Mouse (Mus musculus) hindbrain, embryonic 11.5 days (tissue): ENCODE measurements at regions not wholly inside any gene's neighbourhood (a gene's known extent, or its start where the extent isn't known, plus 50 kb on each side); places are given as distances from the start of the nearest gene placed in this dataset.
"Not testable (repeated sequence)": the region's sequence is repeated elsewhere in the genome, so short reads cannot be mapped to it uniquely, and the experiment has no call there.

Source experiments
- ATAC-seq: fragments of 200-750 bp; cut with Nextera tagmentation; 2 replicates; pipeline ENCODE4 v1.8.0; 2017; ENCODE audit warnings: mild to moderate bottlenecking, moderate TSS enrichment, moderate library complexity; ENCODE audit not compliant: low FRiP score
- DNase-seq: peaks from one replicate; pipeline ENCODE4 v3.0.0-alpha.2; 2015; ENCODE audit warnings: low spot score
- H3K27ac ChIP-seq: fragments of 300-500 bp; sonication (generic); 2 replicates; pipeline ENCODE4 v1.5.1; 2014; ENCODE audit warnings: mild to moderate bottlenecking, low read depth, low read length
- H3K27me3 ChIP-seq: fragments of 300-500 bp; sonication (generic); 2 replicates; pipeline ENCODE4 v1.6.1; 2014; ENCODE audit warnings: mild to moderate bottlenecking, low read length, moderate library complexity, mixed read lengths; ENCODE audit not compliant: control insufficient read depth, insufficient read depth
- H3K36me3 ChIP-seq: fragments of 300-500 bp; sonication (generic); 2 replicates; pipeline ENCODE4 v1.6.1; 2014; ENCODE audit warnings: mild to moderate bottlenecking, low read length, moderate library complexity, mixed read lengths; ENCODE audit not compliant: control insufficient read depth, insufficient read depth
- H3K4me1 ChIP-seq: fragments of 300-500 bp; sonication (generic); replicated peaks from 2 replicates; pipeline ENCODE4 v1.6.1; 2014; ENCODE audit warnings: low read length, mixed read lengths; ENCODE audit not compliant: control insufficient read depth, insufficient read depth
- H3K4me2 ChIP-seq: fragments of 300-500 bp; sonication (generic); replicated peaks from 2 replicates; pipeline ENCODE4 v1.6.1; 2014; ENCODE audit warnings: mild to moderate bottlenecking, low read depth, low read length
- H3K4me3 ChIP-seq: fragments of 300-500 bp; sonication (generic); 2 replicates; pipeline ENCODE4 v1.5.1; 2014; ENCODE audit warnings: low read depth, low read length
- H3K9ac ChIP-seq: fragments of 300-500 bp; sonication (generic); 2 replicates; pipeline ENCODE4 v1.6.1; 2014; ENCODE audit warnings: low read depth, low read length
- H3K9me3 ChIP-seq: fragments of 300-500 bp; sonication (generic); 2 replicates; pipeline ENCODE4 v1.6.1; 2016; ENCODE audit warnings: low read length; ENCODE audit not compliant: control insufficient read depth
- WGBS: fragments of 180-500 bp; shearing (Covaris S2); extraction: QIAGEN DNeasy Blood & Tissue Kit; methylation state at CpG from one replicate; pipeline ENCODE4 v1.1.7; 2014; 5-methylcytosine and 5-hydroxymethylcytosine counted together

DNA sequence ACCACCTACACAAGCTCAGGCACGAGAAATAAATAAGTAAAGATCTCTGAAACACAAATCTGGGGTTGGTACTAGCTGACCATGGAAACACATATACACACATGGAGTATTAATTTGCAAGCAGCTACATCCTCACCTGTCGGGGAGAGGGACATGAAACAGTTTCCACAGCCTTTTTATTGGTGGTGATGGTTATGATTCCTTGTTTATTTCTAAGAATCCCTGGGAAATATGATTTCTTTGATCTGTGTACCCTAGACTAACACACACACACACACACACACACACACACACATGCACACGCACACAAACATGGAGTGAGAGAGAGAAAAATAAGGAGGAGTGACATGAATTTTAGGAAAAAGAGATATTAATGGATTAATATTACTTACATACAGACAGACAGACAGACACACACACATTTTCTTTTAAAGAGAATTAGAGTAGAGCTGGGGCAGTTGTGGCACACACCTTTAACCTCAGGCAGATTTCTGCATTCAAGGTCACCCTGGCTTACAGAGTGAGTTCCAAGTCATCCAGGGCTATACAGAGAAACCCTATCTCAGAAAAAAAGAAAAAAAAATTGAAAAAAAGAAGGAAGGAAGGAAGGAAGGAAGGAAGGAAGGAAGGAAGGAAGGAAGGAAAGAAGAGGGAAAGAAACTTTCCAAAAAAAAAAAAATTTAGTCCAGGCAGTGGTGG lies 164.2 kb upstream of the Gdi2 start:
- DNase-seq, ATAC-seq, H3K27me3 ChIP-seq: not testable (repeated sequence)

DNA sequence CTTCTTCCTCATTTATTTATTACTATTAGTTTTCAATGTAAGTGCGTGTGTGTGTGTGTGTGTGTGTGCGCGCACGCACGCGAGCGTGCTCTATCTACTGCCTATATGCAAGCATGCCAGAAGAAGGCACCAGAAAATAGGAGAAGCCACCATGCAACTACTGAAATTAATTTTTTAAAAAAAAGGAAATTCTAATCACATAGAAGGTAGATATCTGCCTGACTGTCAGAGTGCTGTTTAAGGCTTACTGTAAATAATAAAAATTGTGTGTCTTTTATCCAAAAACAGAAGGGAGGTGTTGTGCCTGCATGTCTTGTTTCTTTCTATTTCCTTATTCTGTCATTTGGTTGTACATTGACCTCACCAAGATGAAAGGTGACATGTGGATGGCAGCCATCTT lies 163.1 kb upstream of the Gdi2 start:
- Histone ChIP-seq H3K27me3 (no peaks in the 10 kb centered on the region), H3K4me2 (no peak overlapping the region), H3K27ac (no peak overlapping the region), H3K9ac (no peak overlapping the region), H3K9me3 (no peaks in the 10 kb centered on the region), H3K4me3 (no peak overlapping the region), H3K36me3 (no peaks in the 10 kb centered on the region), H3K4me1 (no peaks in the 10 kb centered on the region)
- DNase-seq (no peak), ATAC-seq (no peak)
- 97% methylated on average over 7 of the region's 7 CpGs for WGBS

More for the DNA sequence above, 164.2 kb upstream of the Gdi2 start:
- H3K4me2 ChIP-seq, H3K27ac ChIP-seq, H3K4me1 ChIP-seq, H3K36me3 ChIP-seq, H3K9me3 ChIP-seq, H3K4me3 ChIP-seq, H3K9ac ChIP-seq: not testable (repeated sequence)
- 45% methylated on average over 3 of the region's 3 CpGs for WGBS

DNA sequence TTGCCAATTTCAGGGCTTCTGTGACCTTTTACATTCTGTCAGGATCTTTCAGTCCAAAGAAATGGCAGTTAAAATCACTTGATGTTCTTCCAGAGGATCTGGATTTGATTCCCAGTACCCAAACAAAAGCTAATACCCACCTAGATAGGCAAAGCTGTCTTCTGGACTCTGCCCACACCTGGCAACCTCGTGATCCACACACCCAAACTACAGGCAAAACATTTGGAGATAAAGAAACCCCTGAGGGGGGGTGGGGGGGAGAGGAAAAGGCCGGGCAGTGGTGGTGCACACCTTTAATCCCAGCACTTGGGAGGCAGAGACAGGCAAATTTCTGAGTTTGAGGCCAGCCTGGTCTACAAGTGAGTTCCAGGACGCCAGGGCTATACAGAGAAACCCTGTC lies 160.1 kb upstream of the Gdi2 start:
- not testable (repeated sequence) for H3K27me3 ChIP-seq, H3K27ac ChIP-seq, H3K4me2 ChIP-seq, H3K36me3 ChIP-seq, H3K9ac ChIP-seq, H3K9me3 ChIP-seq, ATAC-seq, H3K4me1 ChIP-seq, H3K4me3 ChIP-seq, DNase-seq
- WGBS, result 67% methylated on average over 3 of the region's 3 CpGs

DNA sequence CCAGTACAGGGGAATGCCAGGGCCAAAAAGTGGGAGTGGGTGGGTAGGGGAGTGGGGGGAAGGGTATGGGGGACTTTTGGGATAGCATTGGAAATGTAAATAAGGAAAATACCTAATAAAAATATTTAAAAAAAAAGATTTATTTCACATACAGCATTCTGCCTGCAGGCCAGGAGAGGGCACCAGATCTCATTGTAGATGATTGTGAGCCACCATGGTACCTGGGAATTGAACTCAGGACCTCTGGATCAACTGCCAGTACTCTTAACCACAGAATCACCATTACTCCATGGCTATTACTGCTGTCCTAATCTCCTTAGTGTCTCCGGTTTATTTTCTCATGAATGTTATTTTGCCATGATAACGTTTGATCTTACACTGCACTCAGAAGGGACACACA lies 132.1 kb upstream of the Gdi2 start:
- not testable (repeated sequence) for H3K36me3 ChIP-seq, H3K4me2 ChIP-seq, H3K4me1 ChIP-seq, H3K9me3 ChIP-seq, H3K27me3 ChIP-seq, DNase-seq, ATAC-seq, H3K27ac ChIP-seq, H3K9ac ChIP-seq, H3K4me3 ChIP-seq
- 93% methylated on average over 2 of the region's 2 CpGs for WGBS

DNA sequence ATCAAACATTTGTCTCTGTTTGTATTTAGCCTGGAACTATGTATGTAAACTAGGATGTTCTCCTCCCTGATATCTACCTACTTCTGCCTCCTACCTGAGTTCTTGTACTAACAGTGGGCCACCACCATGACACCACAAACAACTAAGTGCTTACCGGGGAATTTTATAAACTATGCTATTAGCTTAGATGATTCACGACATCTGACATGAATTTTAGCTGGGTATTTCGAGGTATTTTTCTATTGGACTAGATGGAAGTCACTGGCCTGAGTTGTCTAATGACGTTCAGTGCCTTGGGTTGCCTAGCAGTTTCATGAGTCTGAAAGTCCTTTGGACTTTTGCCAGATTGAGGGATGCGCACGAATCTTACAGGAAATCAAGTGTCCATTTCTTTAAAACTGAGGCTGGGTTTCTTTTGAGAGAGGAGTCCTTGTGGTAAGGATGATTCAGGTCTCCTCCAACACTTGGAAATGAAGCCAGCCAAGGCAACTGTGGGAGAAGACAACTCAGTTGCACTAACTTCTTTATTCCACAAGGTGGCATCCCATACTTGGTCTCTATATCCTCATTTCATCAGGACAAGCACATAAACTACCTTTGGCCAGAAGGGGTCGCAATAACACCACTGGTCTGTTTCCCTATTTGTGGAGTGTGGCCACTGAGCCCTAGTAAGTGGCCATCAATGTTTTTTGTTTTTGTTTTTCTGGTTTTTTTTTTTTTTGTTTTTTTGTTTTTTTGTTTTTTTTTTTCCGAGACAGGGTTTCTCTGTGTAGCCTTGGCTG lies 131.4 kb upstream of the Gdi2 start:
- ATAC-seq (peak; percentile 69), DNase-seq (peak; percentile 78)
- H3K27ac ChIP-seq, H3K4me2 ChIP-seq, H3K9ac ChIP-seq, H3K27me3 ChIP-seq, H3K4me1 ChIP-seq, H3K4me3 ChIP-seq, H3K9me3 ChIP-seq, H3K36me3 ChIP-seq: not testable (repeated sequence)
- WGBS, result 45% methylated on average over 8 of the region's 8 CpGs

DNA sequence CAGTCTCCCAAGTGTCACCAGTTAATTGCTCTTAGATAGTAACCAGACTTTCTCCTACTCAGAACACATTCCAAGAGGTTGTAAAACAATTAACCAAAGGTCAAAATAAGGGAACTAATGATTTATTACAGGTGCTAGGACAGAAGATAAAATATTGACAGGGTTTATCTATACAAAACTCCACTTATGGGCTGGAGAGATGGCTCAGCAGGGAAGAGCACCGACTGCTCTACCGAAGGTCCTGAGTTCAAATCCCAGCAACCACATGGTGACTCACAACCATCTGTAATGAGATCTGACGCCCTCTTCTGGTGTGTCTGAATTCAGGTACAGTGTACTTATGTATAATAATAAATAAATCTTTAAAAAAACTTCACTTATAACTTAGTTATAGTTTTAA lies 127.6 kb upstream of the Gdi2 start:
- DNase-seq, H3K4me2 ChIP-seq, H3K4me1 ChIP-seq, H3K27me3 ChIP-seq, ATAC-seq, H3K4me3 ChIP-seq, H3K9me3 ChIP-seq, H3K27ac ChIP-seq, H3K36me3 ChIP-seq, H3K9ac ChIP-seq: not testable (repeated sequence)
- 68% methylated on average over 3 of the region's 3 CpGs for WGBS

DNA sequence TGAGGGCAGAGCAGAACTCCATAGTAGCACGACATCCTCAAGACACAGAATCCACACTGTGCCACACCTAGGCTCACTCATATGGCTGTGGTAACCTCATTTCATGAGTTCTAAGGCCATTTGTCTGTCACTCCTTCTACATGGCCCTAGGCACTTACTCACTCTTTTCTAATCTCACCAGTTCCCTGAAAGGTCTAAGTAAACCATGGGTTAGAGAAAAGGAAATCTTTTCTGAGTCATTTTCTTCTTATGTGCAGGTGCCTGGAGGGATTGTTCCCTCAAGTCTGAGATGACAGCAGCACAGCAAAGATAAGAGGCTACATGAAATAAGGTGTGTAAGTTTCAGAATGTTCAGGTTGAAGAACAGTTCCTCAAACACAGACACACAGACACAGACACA lies 120.8 kb upstream of the Gdi2 start:
- Histone ChIP-seq H3K27ac (no peak overlapping the region), H3K36me3 (no peaks in the 10 kb centered on the region), H3K9me3 (no peaks in the 10 kb centered on the region), H3K27me3 (no peaks in the 10 kb centered on the region), H3K4me3 (no peak overlapping the region), H3K9ac (no peak overlapping the region), H3K4me2 (no peak overlapping the region), H3K4me1 (no peaks in the 10 kb centered on the region)
- WGBS, result 62% methylated on average over 1 of the region's 1 CpGs
- ATAC-seq (no peak), DNase-seq (no peak)

DNA sequence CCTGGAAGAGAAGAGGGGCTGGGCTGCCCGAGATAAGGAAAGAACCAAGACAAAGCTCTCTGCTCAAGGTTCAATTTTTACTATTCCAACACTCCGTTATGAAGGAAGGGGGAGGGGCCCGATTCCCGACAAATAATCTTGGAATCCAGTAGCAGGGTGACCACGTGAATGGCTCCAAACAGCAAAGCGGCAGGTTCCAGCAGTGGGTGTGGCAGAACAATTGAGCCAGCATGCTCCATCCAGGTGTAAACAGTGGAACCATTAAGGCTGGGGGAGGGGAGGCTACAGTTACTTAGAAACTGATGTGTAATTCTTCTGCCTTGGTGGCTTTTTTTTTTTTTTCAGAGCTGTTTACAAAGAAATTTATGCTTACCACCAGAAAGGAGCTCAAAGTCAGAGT lies 82.5 kb upstream of the Gdi2 start:
- H3K27me3 ChIP-seq, H3K36me3 ChIP-seq, H3K9me3 ChIP-seq, H3K4me1 ChIP-seq, H3K4me3 ChIP-seq, ATAC-seq, DNase-seq, H3K9ac ChIP-seq, H3K4me2 ChIP-seq, H3K27ac ChIP-seq: not testable (repeated sequence)
- WGBS, result 85% methylated on average over 6 of the region's 6 CpGs

DNA sequence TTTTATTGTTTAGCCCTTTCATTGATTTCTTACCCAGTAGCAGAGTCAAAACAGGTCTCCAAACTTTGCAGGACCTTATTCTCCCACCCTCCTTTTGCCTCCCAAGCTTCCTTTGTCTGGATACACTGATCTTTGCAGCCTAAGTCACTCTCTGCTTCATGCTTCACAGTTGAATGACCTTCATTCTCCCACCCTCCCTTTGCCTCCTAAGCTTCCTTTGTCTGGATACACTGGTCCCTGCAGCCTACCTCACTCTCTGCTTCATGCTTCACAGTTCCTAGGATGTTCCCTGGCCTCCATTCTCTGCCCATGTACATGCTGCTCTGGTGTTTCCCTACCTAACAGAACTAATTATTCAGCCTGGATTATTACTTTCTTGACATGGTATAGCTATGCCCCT lies 61.0 kb upstream of the Gdi2 start:
- Histone ChIP-seq H3K36me3 (no peaks in the 10 kb centered on the region), H3K9me3 (no peaks in the 10 kb centered on the region), H3K4me1 (peaks cover 2% of the 10 kb centered on the region; the same call in 1 of the 2 replicates), H3K4me3 (no peak overlapping the region), H3K4me2 (no peak overlapping the region), H3K27me3 (no peaks in the 10 kb centered on the region), H3K9ac (0 out of 2 replicates have a peak overlapping the region, but pooled peaks have one; percentile 19), H3K27ac (no peak overlapping the region)
- DNase-seq (peak; percentile 24), ATAC-seq (peak; percentile 20; the same call in 1 of the 2 replicates)
